Mouse (Mus musculus) left cerebral cortex, adult 11 months (tissue): ENCODE results near the gene Sipa1l1.
"Not testable (repeated sequence)": the region's sequence is repeated elsewhere in the genome, so short reads cannot be mapped to it uniquely, and the experiment has no call there.

ENCODE experiments used
- DNase-seq: peaks from one replicate; pipeline ENCODE4 v3.0.0; 2022; ENCODE audit warnings: low spot score

The Sipa1l1 gene

GRCm38 (mm10) chr12:82477826-82478225 is 308.7 kb downstream of the Sipa1l1 start:
- DNase-seq, result no peak

- no peak for DNase-seq
These were observed 309.1 kb downstream of the Sipa1l1 start for GRCm38 (mm10) chr12:82478256-82478655.

GRCm38 (mm10) chr12:82479393-82479792 is 310.3 kb downstream of the Sipa1l1 start:
- DNase-seq, result no peak

- DNase-seq, result not testable (repeated sequence)
These were observed 311.3 kb downstream of the Sipa1l1 start for GRCm38 (mm10) chr12:82480425-82480824.

GRCm38 (mm10) chr12:82485466-82485865 is 316.3 kb downstream of the Sipa1l1 start:
- no peak for DNase-seq

- DNase-seq, result no peak
These were observed 317.9 kb downstream of the Sipa1l1 start for GRCm38 (mm10) chr12:82486829-82487560.

GRCm38 (mm10) chr12:82489093-82489492 is 320.0 kb downstream of the Sipa1l1 start:
- DNase-seq, result no peak

GRCm38 (mm10) chr12:82489621-82490020 is 320.5 kb downstream of the Sipa1l1 start:
- no peak for DNase-seq

GRCm38 (mm10) chr12:82492456-82492855 is 323.3 kb downstream of the Sipa1l1 start:
- DNase-seq, result no peak

- DNase-seq, result not testable (repeated sequence)
These were observed 324.1 kb downstream of the Sipa1l1 start for GRCm38 (mm10) chr12:82493260-82493659.

- no peak for DNase-seq
These were observed 326.8 kb downstream of the Sipa1l1 start for GRCm38 (mm10) chr12:82495936-82496335.

- peak; percentile 34 for DNase-seq
These were observed 328.9 kb downstream of the Sipa1l1 start for GRCm38 (mm10) chr12:82497866-82498631.

GRCm38 (mm10) chr12:82498701-82499100 is 329.6 kb downstream of the Sipa1l1 start:
- DNase-seq, result no peak

GRCm38 (mm10) chr12:82499731-82500130 is 330.6 kb downstream of the Sipa1l1 start:
- DNase-seq, result no peak
